Mouse (Mus musculus): ENCODE results near the gene Sdr39u1. TPM values are rescaled to one million over a fixed set of nuclear protein-coding genes. Genes with fewer than 3 reads are reported as not detected.

Gene Sdr39u1
- polyA plus RNA-seq, 1 experiment from 2014 or later: 56.9 TPM

GRCm38 (mm10) chr14:55853621-55854285 is 46.3 kb downstream of the Sdr39u1 start, which contains the start of gene Nynrin:
Nynrin (plus strand) TSS chr14:55854010.
- ATAC-seq (ENCODE audit: low read depth): peak; percentile 91
- Histone ChIP-seq H3K4me2 (ENCODE audit: low read depth, low read length) (peak within 1 kb of the TSS; percentile 84), H3K27ac (replicated peaks; ENCODE audit: low read depth, low read length) (peak within 1 kb of the TSS; percentile 97), H3K9me3 (ENCODE audit: control insufficient read depth, low read length) (no peaks in the 10 kb centered on the region), H3K36me3 (ENCODE audit: control insufficient read depth, insufficient read depth, low read length) (peaks cover 9% of the 10 kb centered on the region), H3K27me3 (replicated peaks; ENCODE audit: control insufficient read depth, insufficient read depth, low read length) (no peaks in the 10 kb centered on the region), H3K4me1 (ENCODE audit: control insufficient read depth, insufficient read depth, low read length) (peaks cover 47% of the 10 kb centered on the region), H3K4me3 (ENCODE audit: low read depth, low read length) (peak within 1 kb of the TSS; percentile 80), H3K9ac (ENCODE audit: low read depth, low read length) (peak within 1 kb of the TSS; percentile 83)
- DNase-seq (ENCODE audit: low spot score): peak; percentile 96
- WGBS: 2% methylated on average over 23 of the region's 33 CpGs

GRCm38 (mm10) chr14:55852646-55853551 is 47.2 kb downstream of the Sdr39u1 start:
- ATAC-seq (ENCODE audit: low read depth) (peak; percentile 67), DNase-seq (ENCODE audit: low spot score) (peak; percentile 90)
- H3K9ac ChIP-seq (ENCODE audit: low read depth, low read length): peak overlapping the region; percentile 83
- peaks cover 39% of the 10 kb centered on the region for H3K4me1 ChIP-seq (ENCODE audit: control insufficient read depth, insufficient read depth, low read length)
- H3K27me3 ChIP-seq (replicated peaks; ENCODE audit: control insufficient read depth, insufficient read depth, low read length): no peaks in the 10 kb centered on the region
- peak overlapping the region; percentile 84 for H3K4me2 ChIP-seq (ENCODE audit: low read depth, low read length)
- under 1% methylated on average over 11 of the region's 11 CpGs for WGBS
- no peaks in the 10 kb centered on the region for H3K9me3 ChIP-seq (ENCODE audit: control insufficient read depth, low read length)
- H3K27ac ChIP-seq (replicated peaks; ENCODE audit: low read depth, low read length): peak overlapping the region; percentile 97
- H3K4me3 ChIP-seq (ENCODE audit: low read depth, low read length): peak overlapping the region; percentile 80
- peaks cover 7% of the 10 kb centered on the region for H3K36me3 ChIP-seq (ENCODE audit: control insufficient read depth, insufficient read depth, low read length)

GRCm38 (mm10) chr14:55850885-55851284 is 49.2 kb downstream of the Sdr39u1 start:
- Histone ChIP-seq H3K36me3 (ENCODE audit: control insufficient read depth, insufficient read depth, low read length) (no peaks in the 10 kb centered on the region), H3K9me3 (ENCODE audit: control insufficient read depth, low read length) (no peaks in the 10 kb centered on the region), H3K27me3 (replicated peaks; ENCODE audit: control insufficient read depth, insufficient read depth, low read length) (no peaks in the 10 kb centered on the region), H3K4me3 (ENCODE audit: low read depth, low read length) (no peak overlapping the region), H3K4me1 (ENCODE audit: control insufficient read depth, insufficient read depth, low read length) (peaks cover 20% of the 10 kb centered on the region), H3K27ac (replicated peaks; ENCODE audit: low read depth, low read length) (no peak overlapping the region), H3K9ac (ENCODE audit: low read depth, low read length) (no peak overlapping the region), H3K4me2 (ENCODE audit: low read depth, low read length) (no peak overlapping the region)
- WGBS: 67% methylated on average over 6 of the region's 6 CpGs
- DNase-seq (ENCODE audit: low spot score): no peak
- no peak for ATAC-seq (ENCODE audit: low read depth)

Other genes starting within 250 kb of the Sdr39u1 start
- gene Mdp1, start 239.8 kb downstream of the Sdr39u1 start, polyA plus RNA-seq (2014; fragmentation: Nextera tagmentation; extraction: Ambion mirVana): 42.6 and 48.3 TPM in 2 replicates
- 49.6 and 54.8 TPM in 2 replicates for gene Gmpr2, start 228.4 kb downstream of the Sdr39u1 start, polyA plus RNA-seq (2014; fragmentation: Nextera tagmentation; extraction: Ambion mirVana)
- gene Nedd8, start 228.2 kb downstream of the Sdr39u1 start, polyA plus RNA-seq (2014; fragmentation: Nextera tagmentation; extraction: Ambion mirVana): 524 and 534 TPM in 2 replicates
- 32.2 and 36.2 TPM in 2 replicates for gene Tinf2, start 218.5 kb downstream of the Sdr39u1 start, polyA plus RNA-seq (2014; fragmentation: Nextera tagmentation; extraction: Ambion mirVana)
- 7.1 and 8.0 TPM in 2 replicates for gene Tgm1, start 186.4 kb downstream of the Sdr39u1 start, polyA plus RNA-seq (2014; fragmentation: Nextera tagmentation; extraction: Ambion mirVana)
- 20.7 and 20.9 TPM in 2 replicates for gene Rabggta, start 178.0 kb downstream of the Sdr39u1 start, polyA plus RNA-seq (2014; fragmentation: Nextera tagmentation; extraction: Ambion mirVana)
- gene Dhrs1, start 154.6 kb downstream of the Sdr39u1 start, polyA plus RNA-seq (2014; fragmentation: Nextera tagmentation; extraction: Ambion mirVana): 76.5 and 83.8 TPM in 2 replicates
- gene Nop9, start 154.6 kb downstream of the Sdr39u1 start, polyA plus RNA-seq (2014; fragmentation: Nextera tagmentation; extraction: Ambion mirVana): 32.6 and 36.9 TPM in 2 replicates
- gene Cideb, start 141.8 kb downstream of the Sdr39u1 start, polyA plus RNA-seq (2014; fragmentation: Nextera tagmentation; extraction: Ambion mirVana): 0.33 and 0.59 TPM in 2 replicates
- gene Ltb4r2, start 138.9 kb downstream of the Sdr39u1 start, polyA plus RNA-seq (2014; fragmentation: Nextera tagmentation; extraction: Ambion mirVana): 0.47 and 0.51 TPM in 2 replicates
- gene Ltb4r1, start 134.3 kb downstream of the Sdr39u1 start, polyA plus RNA-seq (2014; fragmentation: Nextera tagmentation; extraction: Ambion mirVana): 0.24 and 0.56 TPM in 2 replicates
- gene Adcy4, start 116.2 kb downstream of the Sdr39u1 start, polyA plus RNA-seq (2014; fragmentation: Nextera tagmentation; extraction: Ambion mirVana): 13.4 and 16.2 TPM in 2 replicates
- 32.0 and 35.3 TPM in 2 replicates for gene Ripk3, start 111.4 kb downstream of the Sdr39u1 start, polyA plus RNA-seq (2014; fragmentation: Nextera tagmentation; extraction: Ambion mirVana)
- gene Nfatc4, start 77.1 kb downstream of the Sdr39u1 start, polyA plus RNA-seq (2014; fragmentation: Nextera tagmentation; extraction: Ambion mirVana): 56.5 and 74.7 TPM in 2 replicates
- gene Nynrin, start 46.3 kb downstream of the Sdr39u1 start, polyA plus RNA-seq (2014; fragmentation: Nextera tagmentation; extraction: Ambion mirVana): 15.6 and 19.5 TPM in 2 replicates
- gene Cbln3, start 15.9 kb downstream of the Sdr39u1 start, polyA plus RNA-seq (2014; fragmentation: Nextera tagmentation; extraction: Ambion mirVana): 0.25 and 0.50 TPM in 2 replicates
- 9.1 and 9.7 TPM in 2 replicates for gene Khnyn, start 15.3 kb downstream of the Sdr39u1 start, polyA plus RNA-seq (2014; fragmentation: Nextera tagmentation; extraction: Ambion mirVana)
- 129 and 233 TPM in 2 replicates for gene Cma1, start 44.4 kb upstream of the Sdr39u1 start, polyA plus RNA-seq (2014; fragmentation: Nextera tagmentation; extraction: Ambion mirVana)
- 0.21 TPM in 1 of 2 replicates, not detected in the other for gene Cma2, start 50.7 kb upstream of the Sdr39u1 start, polyA plus RNA-seq (2014; fragmentation: Nextera tagmentation; extraction: Ambion mirVana)
- 0.34 and 0.39 TPM in 2 replicates for gene Mcpt1, start 117.7 kb upstream of the Sdr39u1 start, polyA plus RNA-seq (2014; fragmentation: Nextera tagmentation; extraction: Ambion mirVana)
- gene Mcpt9, start 130.2 kb upstream of the Sdr39u1 start, polyA plus RNA-seq (2014; fragmentation: Nextera tagmentation; extraction: Ambion mirVana): not detected in 2 replicates
- 0.92 and 1.1 TPM in 2 replicates for gene Mcpt2, start 141.7 kb upstream of the Sdr39u1 start, polyA plus RNA-seq (2014; fragmentation: Nextera tagmentation; extraction: Ambion mirVana)
- gene Mcpt4, start 162.0 kb upstream of the Sdr39u1 start, polyA plus RNA-seq (2014; fragmentation: Nextera tagmentation; extraction: Ambion mirVana): 2.8 and 6.5 TPM in 2 replicates
- gene Mcpt8, start 185.0 kb upstream of the Sdr39u1 start, polyA plus RNA-seq (2014; fragmentation: Nextera tagmentation; extraction: Ambion mirVana): 1.6 and 1.8 TPM in 2 replicates
- gene Ctsg, start 202.3 kb upstream of the Sdr39u1 start, polyA plus RNA-seq (2014; fragmentation: Nextera tagmentation; extraction: Ambion mirVana): 0.29 and 0.57 TPM in 2 replicates
- 0.24 and 0.45 TPM in 2 replicates for gene Gzme, start 220.3 kb upstream of the Sdr39u1 start, polyA plus RNA-seq (2014; fragmentation: Nextera tagmentation; extraction: Ambion mirVana)
- not detected in 2 replicates for gene Gzmd, start 232.3 kb upstream of the Sdr39u1 start, polyA plus RNA-seq (2014; fragmentation: Nextera tagmentation; extraction: Ambion mirVana)

Data from embryonic facial prominence, embryonic 14.5 days (tissue).